Mouse (Mus musculus) heart, postnatal 25 days (tissue): ENCODE measurements around the gene Grm5. TPM values are rescaled to one million over a fixed set of nuclear protein-coding genes. Genes with fewer than 3 reads are reported as not detected.

Source experiments
- DNase-seq: peaks from one replicate; pipeline ENCODE4 v3.0.0; 2022; ENCODE audit warnings: low spot score
- intact Hi-C: fragments of 180-260 bp; cut with DNase I; formaldehyde crosslinking; loops from one replicate; pipeline ENCODE4 v1.15.1; 2025
- total RNA-seq, 2 experiments: library from RNA; stranded (reverse); gene quantifications; 2 replicates each; pipeline ENCODE4 v1.2.3; 2021

The Grm5 gene
- not detected for total RNA-seq

- DNase-seq = no peak
- intact Hi-C loops = no loop called here
Measured at GRCm38 (mm10) chr7:87583868-87584267, at the start of gene Grm5. TSS of gene Grm5 (plus strand) at chr7:87584168.

DNA sequence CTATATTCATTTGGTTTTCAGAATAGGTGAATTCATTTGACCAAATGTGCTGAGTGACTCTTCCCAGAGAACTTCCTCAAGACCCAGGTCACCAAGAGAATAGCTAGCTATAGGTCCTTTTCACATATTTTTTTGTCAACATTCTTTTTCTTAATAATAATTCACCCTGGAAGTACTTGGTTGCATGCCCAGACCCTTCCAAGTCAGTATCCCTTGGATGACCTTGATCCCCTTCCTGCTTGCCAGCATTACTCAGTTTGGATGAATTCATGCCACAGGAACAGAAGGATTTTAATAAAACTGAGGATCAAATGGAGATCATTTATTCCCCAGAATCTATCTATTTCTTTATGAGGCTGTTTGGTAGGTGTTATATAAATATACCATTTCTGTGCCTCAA is 44.9 kb upstream of the Grm5 start:
- intact Hi-C loops = no loop called here
- DNase-seq = no peak

DNA sequence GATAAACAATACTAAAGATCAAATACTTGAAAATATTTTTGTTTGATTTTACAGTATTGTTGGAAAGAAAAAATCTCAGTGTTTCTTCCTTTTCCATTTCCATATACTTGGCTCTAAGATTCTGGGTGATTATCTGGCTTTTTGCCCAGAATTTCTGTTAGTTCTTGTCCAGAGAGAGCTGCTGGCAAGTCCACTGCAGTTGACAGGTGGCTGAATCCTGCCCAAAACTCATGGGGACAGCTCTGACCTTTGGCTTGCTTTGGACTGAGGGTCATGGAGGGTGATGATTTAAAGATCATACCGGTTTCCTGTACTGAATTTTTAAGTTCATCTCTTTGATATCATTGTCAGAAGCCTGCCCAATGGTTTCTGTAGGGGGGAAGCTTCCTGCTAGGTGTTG is 18.7 kb upstream of the Grm5 start:
- intact Hi-C loops = loop anchor here (5.0 kb wide), 1 partner anchor 458 kb away; no protein-coding TSS in a partner anchor

DNA sequence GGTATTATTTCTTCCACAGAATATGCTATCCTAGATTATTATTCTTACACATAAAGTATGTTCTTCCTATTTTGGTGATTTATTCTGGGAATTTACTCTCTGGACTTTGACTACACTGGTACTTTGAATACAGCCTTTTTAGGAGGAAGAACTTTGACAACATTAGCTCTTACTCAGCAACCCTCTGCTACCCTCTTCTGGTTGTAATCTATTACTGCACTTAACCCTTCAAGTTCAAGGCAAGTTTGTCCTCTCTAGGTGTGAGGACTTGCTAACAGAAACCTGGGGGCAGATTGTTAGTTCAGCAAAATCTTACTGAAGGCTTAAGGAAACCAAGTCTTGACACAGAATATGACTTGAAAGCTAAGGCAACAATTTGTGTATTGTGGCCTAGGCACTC is 17.5 kb upstream of the Grm5 start:
- no peak for DNase-seq
- intact Hi-C loops = loop anchor here (5.0 kb wide), 1 partner anchor 459 kb away; no protein-coding TSS in a partner anchor

More for the DNA sequence above, 18.7 kb upstream of the Grm5 start:
- DNase-seq = no peak

- DNase-seq = no peak
- intact Hi-C loops = no loop called here
Measured at GRCm38 (mm10) chr7:87584281-87584701, 323 bp downstream of the Grm5 start.

DNA sequence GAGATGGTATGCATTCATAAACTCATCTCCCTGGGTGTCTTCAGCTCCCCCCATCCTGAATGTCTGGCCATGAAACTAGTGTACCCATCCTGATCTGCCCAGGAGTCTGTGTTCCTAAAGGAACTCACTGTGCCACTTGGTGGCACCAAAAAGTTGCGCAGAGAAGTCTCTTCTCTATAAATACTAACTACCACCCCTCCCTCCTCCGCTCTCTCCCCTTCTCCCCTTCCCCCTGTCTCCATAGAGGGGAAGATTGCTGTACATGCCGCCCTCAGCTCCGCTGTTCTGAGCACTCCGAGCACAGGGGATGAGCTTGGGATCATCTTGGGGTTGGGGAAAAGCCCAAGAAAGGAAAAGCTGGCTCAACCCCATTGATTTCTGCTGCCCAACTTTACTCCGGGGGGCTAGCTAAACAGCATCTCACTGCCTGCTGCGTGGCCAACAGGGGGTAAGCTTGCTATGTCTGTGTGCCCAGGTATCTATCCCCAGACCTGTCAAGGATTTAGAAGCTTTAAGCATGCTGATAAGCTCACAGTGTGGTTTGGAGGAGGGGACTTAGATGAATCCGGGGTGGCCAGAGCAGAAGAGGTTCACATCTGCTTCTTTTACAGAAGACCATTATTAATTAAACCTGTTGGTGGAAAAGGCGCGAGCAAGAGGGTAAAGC is 2.4 kb downstream of the Grm5 start:
- intact Hi-C loops = no loop called here
- no peak for DNase-seq

DNA sequence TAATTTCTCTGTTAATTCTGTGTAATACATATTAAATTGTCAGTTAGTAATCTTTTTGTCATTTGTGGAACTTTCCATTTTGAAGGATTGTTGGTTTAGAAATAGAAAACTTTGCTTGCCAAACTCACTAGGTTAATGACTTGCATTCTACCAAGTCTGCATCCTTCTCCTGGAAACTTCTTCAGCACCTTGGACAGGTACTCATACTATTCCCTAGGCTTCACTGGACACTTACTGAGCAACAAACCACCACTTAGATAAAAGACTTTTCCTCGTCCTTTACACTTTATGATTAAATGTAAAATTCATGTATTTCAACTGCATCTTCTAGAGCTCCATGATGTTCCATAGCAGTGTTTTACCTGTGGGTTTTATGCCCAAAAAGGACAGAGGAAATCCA is 4.0 kb downstream of the Grm5 start:
- intact Hi-C loops = no loop called here
- DNase-seq = no peak

DNA sequence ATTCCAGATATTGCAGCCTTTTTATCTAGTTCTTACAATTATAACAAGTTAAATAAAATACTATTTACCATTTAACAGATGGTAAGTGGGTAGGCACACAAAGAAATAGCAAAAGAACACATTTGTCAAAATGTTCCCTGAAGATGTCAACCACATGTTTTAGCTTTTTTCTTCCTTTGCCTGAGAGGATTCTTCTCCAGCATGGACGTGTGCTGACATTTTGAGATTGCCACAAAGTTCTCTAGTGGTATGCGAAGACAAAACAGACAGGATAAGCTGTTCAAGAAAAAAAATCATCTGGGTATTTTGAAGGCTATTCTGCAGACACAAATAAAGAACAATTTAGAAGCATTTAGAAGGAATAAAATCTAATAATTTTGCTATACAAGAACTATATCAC is 42.3 kb downstream of the Grm5 start:
- intact Hi-C loops = no loop called here
- no peak for DNase-seq

- intact Hi-C loops = no loop called here
- no peak for DNase-seq
Measured at GRCm38 (mm10) chr7:87635530-87635929, 51.6 kb downstream of the Grm5 start.

DNA sequence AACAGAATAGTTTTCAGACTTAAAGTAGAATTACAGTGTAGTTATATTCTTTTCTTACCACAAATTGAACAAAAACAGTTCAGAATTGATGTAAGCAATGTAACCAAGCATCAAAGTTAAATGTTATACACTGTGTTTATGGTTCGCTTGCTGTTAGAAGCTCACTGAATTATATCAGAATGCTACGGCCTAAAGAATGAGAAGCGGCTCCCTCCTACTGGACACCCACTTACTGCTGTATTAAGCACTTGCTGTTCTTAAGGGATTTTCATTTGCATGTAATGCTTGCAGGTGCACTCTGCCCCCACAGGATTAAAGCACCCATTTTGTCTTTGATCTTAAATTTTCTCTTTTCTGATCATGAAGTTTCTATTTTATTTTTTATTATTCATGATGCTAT is 66.6 kb downstream of the Grm5 start:
- intact Hi-C loops = no loop called here
- no peak for DNase-seq

DNA sequence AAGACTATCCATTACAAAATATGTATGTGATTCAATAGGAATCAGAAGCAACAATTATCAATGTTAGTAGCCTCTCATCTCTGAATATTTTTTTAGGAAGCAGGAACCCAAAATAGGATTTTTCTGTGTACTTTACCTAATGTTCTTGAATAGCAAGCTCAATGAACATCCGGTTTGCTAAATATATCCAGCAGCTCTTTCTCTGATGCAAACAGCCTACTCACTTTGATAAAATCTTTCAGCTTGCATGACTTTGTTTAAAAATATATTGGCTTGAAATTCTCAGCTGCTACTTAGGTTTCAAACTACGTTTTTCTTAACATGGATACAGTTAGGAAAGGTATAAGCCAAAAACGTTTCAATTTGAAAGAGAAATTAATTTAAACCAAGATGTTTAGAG is 77.8 kb downstream of the Grm5 start:
- DNase-seq = no peak
- intact Hi-C loops = no loop called here

- intact Hi-C loops = no loop called here
- no peak for DNase-seq
Measured at GRCm38 (mm10) chr7:87664041-87664440, 80.1 kb downstream of the Grm5 start.

GRCm38 (mm10) chr7:87716393-87716792 is 132.4 kb downstream of the Grm5 start:
- intact Hi-C loops = no loop called here
- no peak for DNase-seq

DNA sequence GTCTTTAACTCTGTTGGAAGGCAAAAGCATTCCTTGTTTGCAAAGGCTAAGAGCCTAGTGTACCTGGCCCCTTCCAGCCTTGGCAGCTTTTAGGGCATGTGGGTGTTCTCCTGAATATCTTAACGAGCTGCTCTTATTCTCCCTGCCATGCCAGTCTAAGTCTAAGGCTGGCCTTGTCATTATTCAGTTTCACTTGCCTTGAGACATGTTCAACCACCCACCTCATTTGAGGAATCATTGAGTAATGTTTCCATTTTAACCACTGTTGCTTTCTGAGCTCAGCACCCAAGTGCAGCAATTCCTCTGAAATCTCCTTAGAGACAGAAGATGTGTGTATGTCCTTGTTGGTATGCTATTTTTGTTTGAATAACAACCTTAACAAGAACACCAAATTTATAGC is 134.7 kb downstream of the Grm5 start:
- DNase-seq = no peak
- intact Hi-C loops = no loop called here

- DNase-seq = no peak
- intact Hi-C loops = no loop called here
Measured at GRCm38 (mm10) chr7:87734511-87734910, 150.5 kb downstream of the Grm5 start.

GRCm38 (mm10) chr7:87761945-87762344 is 178.0 kb downstream of the Grm5 start:
- intact Hi-C loops = no loop called here
- DNase-seq = no peak

- intact Hi-C loops = no loop called here
- no peak for DNase-seq
Measured at GRCm38 (mm10) chr7:87762376-87762775, 178.4 kb downstream of the Grm5 start.

DNA sequence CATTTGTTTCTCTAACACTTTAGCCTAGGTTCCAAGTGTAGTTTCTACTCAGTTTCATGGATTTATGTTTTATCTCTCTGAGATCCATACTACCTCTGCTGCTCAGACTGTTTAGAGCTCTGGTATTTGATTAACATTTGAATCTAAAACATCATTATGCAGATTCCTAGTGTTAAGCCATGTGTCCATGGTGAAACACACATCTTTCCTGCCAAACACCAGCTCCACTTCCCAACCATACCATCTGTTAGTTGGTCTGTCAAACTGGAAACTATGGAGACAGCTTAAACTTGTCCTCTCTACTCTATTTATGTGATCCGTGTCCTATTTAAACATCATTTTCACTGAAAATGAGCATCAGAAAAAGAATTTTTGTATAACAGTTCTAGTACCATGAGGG is 203.6 kb downstream of the Grm5 start:
- DNase-seq = no peak
- intact Hi-C loops = no loop called here

GRCm38 (mm10) chr7:87788963-87789362 is 205.0 kb downstream of the Grm5 start:
- intact Hi-C loops = no loop called here

DNA sequence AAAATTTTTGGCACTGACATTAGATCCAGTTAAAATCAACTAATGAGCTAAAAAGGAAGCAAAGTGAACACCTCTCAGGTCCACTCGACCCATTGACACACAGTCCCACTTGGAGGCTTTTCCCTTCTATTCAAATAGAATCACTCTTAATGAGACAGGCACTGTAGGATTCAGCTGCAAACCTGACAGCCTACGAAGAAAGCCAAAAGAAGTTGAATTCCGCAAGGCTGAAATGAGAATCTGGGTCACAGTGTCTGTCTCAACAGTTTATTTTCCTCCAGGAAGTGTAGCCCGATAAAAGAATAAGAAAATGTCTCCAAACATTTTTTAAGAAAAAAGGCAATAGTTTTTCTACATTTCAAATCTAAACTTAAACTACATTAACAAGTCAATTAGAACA is 209.9 kb downstream of the Grm5 start:
- intact Hi-C loops = no loop called here
- DNase-seq = no peak

More at GRCm38 (mm10) chr7:87788963-87789362, 205.0 kb downstream of the Grm5 start:
- no peak for DNase-seq

DNA sequence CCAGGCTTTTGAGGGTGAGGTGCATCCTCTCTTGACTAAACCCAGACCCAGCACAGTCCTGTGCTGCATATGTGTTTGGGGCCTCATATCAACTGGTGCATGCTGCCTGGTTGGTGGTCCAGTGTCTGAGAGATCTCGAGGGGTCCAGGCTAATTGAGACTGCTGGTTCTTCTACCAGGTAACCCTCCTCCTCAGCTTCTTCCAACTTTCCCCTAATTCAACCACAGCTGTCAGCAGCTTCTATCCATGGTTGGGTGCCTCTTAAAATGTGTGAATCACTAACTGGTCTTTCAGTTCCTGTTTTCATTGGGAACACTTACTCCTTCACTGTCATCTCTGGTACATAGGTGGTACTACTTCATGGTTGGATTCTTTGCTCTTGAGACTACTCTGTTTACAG is 240.9 kb downstream of the Grm5 start:
- intact Hi-C loops = no loop called here
- no peak for DNase-seq

DNA sequence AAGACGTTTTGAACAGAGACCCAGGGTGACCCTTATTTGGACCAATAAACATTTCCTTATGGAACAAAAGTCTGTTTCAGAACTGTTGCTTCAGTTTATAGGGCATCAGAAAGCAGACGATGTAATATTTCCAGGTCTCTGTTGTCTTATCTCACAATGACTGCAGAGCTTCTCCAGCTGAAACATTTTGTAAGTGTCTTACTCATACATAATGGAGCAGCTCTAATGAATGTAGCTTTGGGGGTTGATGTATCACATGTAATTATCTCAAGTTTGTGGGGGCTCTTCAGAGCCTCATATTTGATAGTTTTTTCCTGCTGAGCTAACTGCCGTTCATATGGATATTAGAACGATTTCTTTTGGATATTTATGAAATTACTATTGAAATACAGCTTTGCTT is 250.7 kb downstream of the Grm5 start:
- intact Hi-C loops = no loop called here

More for the DNA sequence above, 250.7 kb downstream of the Grm5 start:
- DNase-seq = no peak
